Mouse (Mus musculus): Measurements from ENCODE around the gene Anapc11. TPM values are rescaled to one million over a fixed set of nuclear protein-coding genes. Genes with fewer than 3 reads are reported as not detected.

Anapc11 gene
- polyA plus RNA-seq (2014; fragmentation: Illumina TruSeq; extraction: RNeasy Lipid Tissue Mini Kit (QIAGEN cat#74804)), result 5.8 TPM

GRCm38 (mm10) chr11:120598283-120598989 is at the start of gene Anapc11, which contains the start of gene Alyref:
Gene Anapc11 (plus strand): TSS chr11:120598421.
Gene Alyref (minus strand): TSS chr11:120598365.

GRCm38 (mm10) chr11:120549168-120549945 is 48.9 kb upstream of the Anapc11 start, which contains the start of gene Mcrip1:
Gene Mcrip1 (minus strand): TSS chr11:120549727.

GRCm38 (mm10) chr11:120550810-120551440 is 47.3 kb upstream of the Anapc11 start, which contains the start of gene Ppp1r27:
Gene Ppp1r27 (minus strand): TSS chr11:120551132.

GRCm38 (mm10) chr11:120572752-120573584 is 25.3 kb upstream of the Anapc11 start, which contains the start of gene P4hb:
Gene P4hb (minus strand): TSS chr11:120573253.

GRCm38 (mm10) chr11:120581490-120582267 is 16.5 kb upstream of the Anapc11 start, which contains the start of gene Arhgdia:
Gene Arhgdia (minus strand): TSS chr11:120581624.

GRCm38 (mm10) chr11:120608241-120609034 is 10.2 kb downstream of the Anapc11 start, which contains the start of gene Npb:
Gene Npb (plus strand): TSS chr11:120608477.

GRCm38 (mm10) chr11:120617519-120618112 is 19.4 kb downstream of the Anapc11 start, which contains the start of gene Pcyt2:
Gene Pcyt2 (minus strand): TSS chr11:120617936.

GRCm38 (mm10) chr11:120625152-120625775 is 27.0 kb downstream of the Anapc11 start, which contains the start of gene Sirt7:
Gene Sirt7 (minus strand): TSS chr11:120625240.

GRCm38 (mm10) chr11:120633520-120634343 is 35.5 kb downstream of the Anapc11 start, which contains the start of gene Mafg:
Gene Mafg (minus strand): TSS chr11:120633600.

GRCm38 (mm10) chr11:120643601-120643987 is 45.4 kb downstream of the Anapc11 start, which contains the start of gene Pycr1:
Gene Pycr1 (minus strand): TSS chr11:120643769.

GRCm38 (mm10) chr11:120648001-120648476 is 49.8 kb downstream of the Anapc11 start, which contains the start of gene Myadml2:
Gene Myadml2 (minus strand): TSS chr11:120648158.

Other genes starting within 250 kb of the Anapc11 start
- 659 TPM for gene Actg1, start 249.9 kb upstream of the Anapc11 start, polyA plus RNA-seq (2014; fragmentation: Illumina TruSeq; extraction: RNeasy Lipid Tissue Mini Kit (QIAGEN cat#74804))
- not detected for gene Fscn2, start 236.9 kb upstream of the Anapc11 start, polyA plus RNA-seq (2014; fragmentation: Illumina TruSeq; extraction: RNeasy Lipid Tissue Mini Kit (QIAGEN cat#74804))
- not detected for gene Faap100, start 219.7 kb upstream of the Anapc11 start, polyA plus RNA-seq (2014; fragmentation: Illumina TruSeq; extraction: RNeasy Lipid Tissue Mini Kit (QIAGEN cat#74804))
- 22.0 TPM for gene Nploc4, start 160.7 kb upstream of the Anapc11 start, polyA plus RNA-seq (2014; fragmentation: Illumina TruSeq; extraction: RNeasy Lipid Tissue Mini Kit (QIAGEN cat#74804))
- not detected for gene Tspan10, start 155.8 kb upstream of the Anapc11 start, polyA plus RNA-seq (2014; fragmentation: Illumina TruSeq; extraction: RNeasy Lipid Tissue Mini Kit (QIAGEN cat#74804))
- not detected for gene Pde6g, start 144.9 kb upstream of the Anapc11 start, polyA plus RNA-seq (2014; fragmentation: Illumina TruSeq; extraction: RNeasy Lipid Tissue Mini Kit (QIAGEN cat#74804))
- 1.5 TPM for gene Oxld1, start 140.4 kb upstream of the Anapc11 start, polyA plus RNA-seq (2014; fragmentation: Illumina TruSeq; extraction: RNeasy Lipid Tissue Mini Kit (QIAGEN cat#74804))
- gene Ccdc137, start 140.3 kb upstream of the Anapc11 start, polyA plus RNA-seq (2014; fragmentation: Illumina TruSeq; extraction: RNeasy Lipid Tissue Mini Kit (QIAGEN cat#74804)), result 14.0 TPM
- 9.9 TPM for gene Arl16, start 130.8 kb upstream of the Anapc11 start, polyA plus RNA-seq (2014; fragmentation: Illumina TruSeq; extraction: RNeasy Lipid Tissue Mini Kit (QIAGEN cat#74804))
- 1.2 TPM for gene Mrpl12, start 113.8 kb upstream of the Anapc11 start, polyA plus RNA-seq (2014; fragmentation: Illumina TruSeq; extraction: RNeasy Lipid Tissue Mini Kit (QIAGEN cat#74804))
- gene Slc25a10, start 106.6 kb upstream of the Anapc11 start, polyA plus RNA-seq (2014; fragmentation: Illumina TruSeq; extraction: RNeasy Lipid Tissue Mini Kit (QIAGEN cat#74804)), result not detected
- not detected for gene Gcgr, start 67.7 kb upstream of the Anapc11 start, polyA plus RNA-seq (2014; fragmentation: Illumina TruSeq; extraction: RNeasy Lipid Tissue Mini Kit (QIAGEN cat#74804))
- gene Mcrip1, start 48.7 kb upstream of the Anapc11 start, polyA plus RNA-seq (2014; fragmentation: Illumina TruSeq; extraction: RNeasy Lipid Tissue Mini Kit (QIAGEN cat#74804)), result 1.5 TPM
- not detected for gene Ppp1r27, start 47.3 kb upstream of the Anapc11 start, polyA plus RNA-seq (2014; fragmentation: Illumina TruSeq; extraction: RNeasy Lipid Tissue Mini Kit (QIAGEN cat#74804))
- 235 TPM for gene P4hb, start 25.2 kb upstream of the Anapc11 start, polyA plus RNA-seq (2014; fragmentation: Illumina TruSeq; extraction: RNeasy Lipid Tissue Mini Kit (QIAGEN cat#74804))
- 29.1 TPM for gene Arhgdia, start 16.8 kb upstream of the Anapc11 start, polyA plus RNA-seq (2014; fragmentation: Illumina TruSeq; extraction: RNeasy Lipid Tissue Mini Kit (QIAGEN cat#74804))
- 37.9 TPM for gene Alyref, start 56 bp upstream of the Anapc11 start, polyA plus RNA-seq (2014; fragmentation: Illumina TruSeq; extraction: RNeasy Lipid Tissue Mini Kit (QIAGEN cat#74804))
- not detected for gene Npb, start 10.1 kb downstream of the Anapc11 start, polyA plus RNA-seq (2014; fragmentation: Illumina TruSeq; extraction: RNeasy Lipid Tissue Mini Kit (QIAGEN cat#74804))
- 3.4 TPM for gene Pcyt2, start 19.5 kb downstream of the Anapc11 start, polyA plus RNA-seq (2014; fragmentation: Illumina TruSeq; extraction: RNeasy Lipid Tissue Mini Kit (QIAGEN cat#74804))
- gene Sirt7, start 26.8 kb downstream of the Anapc11 start, polyA plus RNA-seq (2014; fragmentation: Illumina TruSeq; extraction: RNeasy Lipid Tissue Mini Kit (QIAGEN cat#74804)), result 3.2 TPM
- 10.4 TPM for gene Mafg, start 35.2 kb downstream of the Anapc11 start, polyA plus RNA-seq (2014; fragmentation: Illumina TruSeq; extraction: RNeasy Lipid Tissue Mini Kit (QIAGEN cat#74804))
- 1.6 TPM for gene Pycr1, start 45.3 kb downstream of the Anapc11 start, polyA plus RNA-seq (2014; fragmentation: Illumina TruSeq; extraction: RNeasy Lipid Tissue Mini Kit (QIAGEN cat#74804))
- gene Myadml2, start 49.7 kb downstream of the Anapc11 start, polyA plus RNA-seq (2014; fragmentation: Illumina TruSeq; extraction: RNeasy Lipid Tissue Mini Kit (QIAGEN cat#74804)), result not detected
- gene Notum, start 62.8 kb downstream of the Anapc11 start, polyA plus RNA-seq (2014; fragmentation: Illumina TruSeq; extraction: RNeasy Lipid Tissue Mini Kit (QIAGEN cat#74804)), result not detected
- 0.77 TPM for gene Aspscr1, start 74.6 kb downstream of the Anapc11 start, polyA plus RNA-seq (2014; fragmentation: Illumina TruSeq; extraction: RNeasy Lipid Tissue Mini Kit (QIAGEN cat#74804))
- not detected for gene Cenpx, start 115.3 kb downstream of the Anapc11 start, polyA plus RNA-seq (2014; fragmentation: Illumina TruSeq; extraction: RNeasy Lipid Tissue Mini Kit (QIAGEN cat#74804))
- 0.40 TPM for gene Lrrc45, start 115.5 kb downstream of the Anapc11 start, polyA plus RNA-seq (2014; fragmentation: Illumina TruSeq; extraction: RNeasy Lipid Tissue Mini Kit (QIAGEN cat#74804))
- gene Rac3, start 123.0 kb downstream of the Anapc11 start, polyA plus RNA-seq (2014; fragmentation: Illumina TruSeq; extraction: RNeasy Lipid Tissue Mini Kit (QIAGEN cat#74804)), result not detected
- gene Dcxr, start 128.9 kb downstream of the Anapc11 start, polyA plus RNA-seq (2014; fragmentation: Illumina TruSeq; extraction: RNeasy Lipid Tissue Mini Kit (QIAGEN cat#74804)), result not detected
- not detected for gene Cbr2, start 133.7 kb downstream of the Anapc11 start, polyA plus RNA-seq (2014; fragmentation: Illumina TruSeq; extraction: RNeasy Lipid Tissue Mini Kit (QIAGEN cat#74804))
- not detected for gene Hmga1b, start 164.4 kb downstream of the Anapc11 start, polyA plus RNA-seq (2014; fragmentation: Illumina TruSeq; extraction: RNeasy Lipid Tissue Mini Kit (QIAGEN cat#74804))
- gene Rfng, start 185.8 kb downstream of the Anapc11 start, polyA plus RNA-seq (2014; fragmentation: Illumina TruSeq; extraction: RNeasy Lipid Tissue Mini Kit (QIAGEN cat#74804)), result not detected
- gene Gps1, start 185.9 kb downstream of the Anapc11 start, polyA plus RNA-seq (2014; fragmentation: Illumina TruSeq; extraction: RNeasy Lipid Tissue Mini Kit (QIAGEN cat#74804)), result 10.9 TPM
- 3.3 TPM for gene Dus1l, start 198.0 kb downstream of the Anapc11 start, polyA plus RNA-seq (2014; fragmentation: Illumina TruSeq; extraction: RNeasy Lipid Tissue Mini Kit (QIAGEN cat#74804))
- 2.1 TPM for gene Fasn, start 226.1 kb downstream of the Anapc11 start, polyA plus RNA-seq (2014; fragmentation: Illumina TruSeq; extraction: RNeasy Lipid Tissue Mini Kit (QIAGEN cat#74804))

Data from ovary, adult 10 weeks (tissue).